17 mouse cellular contexts compared by ENCODE assay signal in genomic region chr2:17939857-17940848, GRCm38 (mm10). TPM values are rescaled to one million over a fixed set of nuclear protein-coding genes. Genes with fewer than 3 reads are reported as not detected.
DNase-seq lines count a peak whose midpoint lies in the region; ATAC-seq and TF ChIP-seq lines count a peak whose summit lies in the region.
"Not testable (repeated sequence)": the region's sequence is repeated elsewhere in the genome, so short reads cannot be mapped to it uniquely, and the experiment has no call there.
"Had no signal": no experiment of that assay in that cellular context is flagged by ENCODE, and none has a peak within 500 bp of the region (broad histone marks: within the 10 kb centered on the region; RNA-seq: fewer than 3 reads in every experiment).

No protein-coding gene starts in this region.

- H3K4me3 ChIP-seq in E14TG2a.4 (replicated peaks; ENCODE audit: low read length) = peak overlapping the region; percentile 32; the same call in 1 of the 2 replicates
- not testable (repeated sequence) for H3K4me3 ChIP-seq in forebrain, embryonic 11.5 days (ENCODE audit: low read depth, low read length); hindbrain, embryonic 16.5 days (ENCODE audit: low read length); limb, embryonic 11.5 days (ENCODE audit: low read depth, low read length); lung, embryonic 14.5 days (ENCODE audit: low read depth, low read length); midbrain, embryonic 15.5 days

- WGBS in forebrain, embryonic 11.5 days = 68% methylated on average over 14 of the region's 16 CpGs
- WGBS in hindbrain, embryonic 16.5 days = 68% methylated on average over 14 of the region's 16 CpGs
- 59% methylated on average over 13 of the region's 16 CpGs for WGBS in limb, embryonic 11.5 days
- WGBS in lung, embryonic 14.5 days = 49% methylated on average over 13 of the region's 16 CpGs
- 68% methylated on average over 15 of the region's 16 CpGs for WGBS in midbrain, embryonic 15.5 days

- peaks cover 77% of the 10 kb centered on the region for H3K4me1 ChIP-seq in E14TG2a.4 (replicated peaks; ENCODE audit: low read depth, low read length)
- H3K4me1 ChIP-seq in forebrain, embryonic 11.5 days (replicated peaks; ENCODE audit: control insufficient read depth, insufficient read depth, low read length); hindbrain, embryonic 16.5 days (ENCODE audit: control insufficient read depth, insufficient read depth, low read depth, low read length); limb, embryonic 11.5 days (ENCODE audit: control insufficient read depth, insufficient read depth, low read length); lung, embryonic 14.5 days (ENCODE audit: insufficient read depth); midbrain, embryonic 15.5 days: not testable (repeated sequence)

- H3K4me2 ChIP-seq in forebrain, embryonic 11.5 days (ENCODE audit: low read depth, low read length, severe bottlenecking); hindbrain, embryonic 16.5 days (ENCODE audit: low read length); limb, embryonic 11.5 days (ENCODE audit: low read depth, severe bottlenecking); lung, embryonic 14.5 days; midbrain, embryonic 15.5 days: not testable (repeated sequence)

- H3K27ac ChIP-seq in forebrain, embryonic 11.5 days (ENCODE audit: low read depth, low read length); hindbrain, embryonic 16.5 days (ENCODE audit: low read depth, low read length); limb, embryonic 11.5 days (replicated peaks; ENCODE audit: low read depth, low read length); midbrain, embryonic 15.5 days: not testable (repeated sequence)
- 0 out of 2 replicates have a peak overlapping the region, but pooled peaks have one; percentile 46 for H3K27ac ChIP-seq in lung, embryonic 14.5 days (ENCODE audit: low read depth)

- not testable (repeated sequence) for DNase-seq in forebrain, embryonic 11.5 days (ENCODE audit: low spot score); limb, embryonic 11.5 days (ENCODE audit: low spot score)
- peak; percentile 52 for DNase-seq in heart, adult 11 months
- DNase-seq in lung, embryonic 14.5 days = peak; percentile 39

- H3K9me3 ChIP-seq in E14TG2a.4 (ENCODE audit: low read length); forebrain, embryonic 11.5 days (ENCODE audit: control insufficient read depth, low read length); hindbrain, embryonic 16.5 days (ENCODE audit: control insufficient read depth, low read length); limb, embryonic 11.5 days (ENCODE audit: control insufficient read depth, low read length); lung, embryonic 14.5 days (ENCODE audit: low read depth, low read length); midbrain, embryonic 15.5 days: not testable (repeated sequence)

- not testable (repeated sequence) for H3K27me3 ChIP-seq in E14TG2a.4 (ENCODE audit: insufficient read depth, low read length); forebrain, embryonic 11.5 days (ENCODE audit: control insufficient read depth, insufficient read depth, low read length); hindbrain, embryonic 16.5 days (replicated peaks; ENCODE audit: control insufficient read depth, insufficient read depth, low read length); limb, embryonic 11.5 days (ENCODE audit: control insufficient read depth, insufficient read depth, low read length); lung, embryonic 14.5 days (ENCODE audit: insufficient read depth, low read length); midbrain, embryonic 15.5 days (replicated peaks)

- H3K9ac ChIP-seq in forebrain, embryonic 11.5 days (ENCODE audit: low read length); hindbrain, embryonic 16.5 days (ENCODE audit: low read depth, low read length); limb, embryonic 11.5 days (ENCODE audit: low read length); lung, embryonic 14.5 days; midbrain, embryonic 15.5 days: not testable (repeated sequence)

- ATAC-seq in forebrain, embryonic 11.5 days (replicated peaks; ENCODE audit: low FRiP score) = 0 out of 2 replicates have a peak, but pooled peaks have one; percentile 34
- ATAC-seq in hindbrain, embryonic 16.5 days = peak; percentile 11; the same call in 1 of the 2 replicates
- peak; percentile 31; the same call in 1 of the 2 replicates for ATAC-seq in limb, embryonic 11.5 days (ENCODE audit: insufficient number of reproducible peaks, low FRiP score, low TSS enrichment, low read depth)
- ATAC-seq in lung, embryonic 14.5 days (ENCODE audit: insufficient read depth) = peak; percentile 76
- peak; percentile 30; the same call in 1 of the 2 replicates for ATAC-seq in midbrain, embryonic 15.5 days (replicated peaks)

- not testable (repeated sequence) for TF ChIP-seq CTCF in E14TG2a.4 (conservative IDR thresholded peaks at IDR 0.05; ENCODE audit: low read length); lung, embryonic 14.5 days (IDR thresholded peaks at IDR 0.05; ENCODE audit: low read depth)

- H3K36me3 ChIP-seq in E14TG2a.4 (ENCODE audit: insufficient read depth, low read length) = peaks cover 30% of the 10 kb centered on the region; the same call in 1 of the 2 replicates
- not testable (repeated sequence) for H3K36me3 ChIP-seq in forebrain, embryonic 11.5 days (ENCODE audit: control insufficient read depth, insufficient read depth, low read length); hindbrain, embryonic 16.5 days (ENCODE audit: control insufficient read depth, insufficient read depth, low read length); limb, embryonic 11.5 days (ENCODE audit: control insufficient read depth, insufficient read depth, low read length); lung, embryonic 14.5 days (ENCODE audit: insufficient read depth); midbrain, embryonic 15.5 days (replicated peaks)

RNA-seq across cellular contexts. Expression of gene H2al2a, which starts 56.6 kb away (rescaled TPM):
- polyA plus RNA-seq in forebrain, embryonic 11.5 days (2014; fragmentation: Nextera tagmentation; extraction: Ambion mirVana) = not detected in 2 replicates
- polyA plus RNA-seq in hindbrain, embryonic 16.5 days (2015; fragmentation: Nextera tagmentation; extraction: Ambion mirVana) = not detected in 2 replicates
- not detected in 2 replicates for polyA plus RNA-seq in limb, embryonic 11.5 days (2014; fragmentation: Nextera tagmentation; extraction: Ambion mirVana)
- not detected in 2 replicates for polyA plus RNA-seq in lung, embryonic 14.5 days (2014; fragmentation: Nextera tagmentation; extraction: Ambion mirVana)
- not detected in 2 replicates for polyA plus RNA-seq in midbrain, embryonic 15.5 days (2015; fragmentation: Nextera tagmentation; extraction: Ambion mirVana)
- polyA plus RNA-seq: brain, embryonic 14.5 days; frontal cortex, adult 2 months; heart, embryonic 10.5 days; heart, postnatal 0 days; intestine, embryonic 14.5 days; liver, embryonic 16.5 days; midbrain, embryonic 14.5 days; myocyte; neural tube, embryonic 13.5 days; spleen, adult 2 months had no signal

Comparison
In these comparisons a context has a peak if more than half of its experiments do, and no peak if none do; other contexts are left out.
1. ATAC-seq: peak in every context shown above with its lines; median percentile 76 in lung, embryonic 14.5 days; 34 in forebrain, embryonic 11.5 days; 31 in limb, embryonic 11.5 days; 30 in midbrain, embryonic 15.5 days; 11 in hindbrain, embryonic 16.5 days.